Mouse (Mus musculus): Measurements from ENCODE around the gene Clec3b. TPM values are rescaled to one million over a fixed set of nuclear protein-coding genes. Genes with fewer than 3 reads are reported as not detected.

Gene Clec3b
- total RNA-seq, 2 experiments from 2014 or later: 2.6 to 3.1 TPM

DNA sequence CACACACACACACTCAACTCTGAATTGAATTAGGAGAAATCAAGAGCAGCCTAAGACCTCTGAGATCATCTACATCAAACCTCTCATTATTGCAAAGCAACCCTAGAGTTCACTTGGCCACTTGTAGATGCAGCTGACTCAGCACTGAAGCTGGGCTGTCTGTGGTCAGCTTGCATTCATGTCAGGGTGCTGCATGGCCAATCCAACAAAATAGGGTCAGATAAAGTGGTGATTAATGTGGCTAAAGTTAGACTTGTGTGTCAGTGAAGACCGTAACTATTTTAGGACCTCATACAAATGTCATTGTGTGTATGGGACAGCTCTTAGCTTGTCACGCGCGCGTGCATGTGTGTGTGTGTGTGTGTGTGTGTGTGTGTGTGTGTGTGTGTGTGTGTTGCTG lies 36.8 kb downstream of the Clec3b start:
- no peak for DNase-seq (ENCODE audit: extremely low spot score in 1 of 2, low spot score in 2 of 2)
- no peak for TF ChIP-seq CTCF (IDR thresholded peaks at IDR 0.05)
- intact Hi-C loops (cut with DNase I): no loop called here
- Histone ChIP-seq H3K27ac (no peak overlapping the region), H3K4me3 (no peak overlapping the region)

DNA sequence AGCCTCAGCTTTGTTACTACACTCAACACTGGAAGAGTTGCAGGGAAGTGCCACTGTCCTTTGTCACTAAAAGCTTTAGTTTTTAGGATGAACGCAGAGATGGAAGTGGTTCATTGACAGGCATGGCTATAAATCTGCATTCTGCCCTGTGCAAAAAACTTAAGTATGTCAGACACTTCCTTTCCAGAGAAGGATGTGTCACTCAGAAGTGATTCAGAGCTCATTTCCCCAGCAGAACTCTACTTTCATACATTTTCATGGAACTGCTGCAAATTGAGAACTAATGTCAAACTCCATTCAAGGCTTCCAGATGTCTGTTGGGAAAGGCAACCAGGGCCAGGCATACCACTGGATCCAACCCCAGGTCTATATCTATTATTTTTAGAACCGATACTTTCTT lies 37.5 kb downstream of the Clec3b start:
- TF ChIP-seq CTCF (IDR thresholded peaks at IDR 0.05): no peak
- H3K27ac ChIP-seq: no peak overlapping the region
- intact Hi-C loops (cut with DNase I): no loop called here
- no peak for DNase-seq (ENCODE audit: extremely low spot score in 1 of 2, low spot score in 2 of 2)
- no peak overlapping the region for H3K4me3 ChIP-seq

DNA sequence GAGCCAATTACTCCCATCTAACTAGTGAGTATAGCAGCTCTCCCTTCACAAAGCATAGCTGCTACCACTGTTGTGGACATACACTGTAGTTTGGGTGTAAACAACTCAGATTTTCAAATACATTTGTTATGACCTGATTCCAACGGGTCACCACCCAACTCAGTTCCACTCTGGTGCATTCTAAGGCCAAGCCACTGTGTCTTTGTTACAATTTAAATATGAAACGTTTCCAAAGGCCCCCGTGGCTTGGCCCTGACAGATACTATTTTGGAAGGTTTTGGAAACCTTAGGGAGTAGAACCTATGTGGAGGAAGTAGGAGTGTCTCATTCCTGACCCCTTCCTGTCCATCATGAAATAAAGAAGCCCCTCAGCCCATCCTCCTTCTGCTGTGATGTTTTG lies 49.4 kb downstream of the Clec3b start:
- no peak for DNase-seq (ENCODE audit: extremely low spot score in 1 of 2, low spot score in 2 of 2)
- intact Hi-C loops (cut with DNase I): no loop called here
- no peak for TF ChIP-seq CTCF (IDR thresholded peaks at IDR 0.05)
- H3K4me3 ChIP-seq: no peak overlapping the region
- no peak overlapping the region for H3K27ac ChIP-seq

DNA sequence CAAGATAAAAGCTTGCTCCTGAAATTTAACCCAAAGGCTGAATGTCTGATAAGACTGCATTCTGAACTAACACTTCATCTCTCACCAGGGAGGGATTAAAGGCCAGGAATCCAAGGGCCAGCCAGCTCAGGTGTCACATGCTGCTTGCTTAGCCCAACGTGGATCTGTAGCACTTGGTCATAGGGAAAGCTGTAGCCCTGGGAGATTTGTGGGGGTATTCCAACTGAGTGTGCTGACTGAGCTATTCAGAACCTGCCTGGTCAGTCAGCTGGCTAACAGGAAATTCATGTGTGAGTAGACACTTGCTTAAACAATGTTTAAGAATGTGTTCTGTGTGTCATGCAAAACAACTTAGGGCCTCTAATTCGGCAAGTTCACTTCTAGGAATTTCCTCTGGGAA lies 55.8 kb downstream of the Clec3b start:
- Histone ChIP-seq H3K27ac (no peak overlapping the region), H3K4me3 (no peak overlapping the region)
- intact Hi-C loops (cut with DNase I): no loop called here
- DNase-seq (ENCODE audit: extremely low spot score in 1 of 2, low spot score in 2 of 2): no peak
- no peak for TF ChIP-seq CTCF (IDR thresholded peaks at IDR 0.05)

DNA sequence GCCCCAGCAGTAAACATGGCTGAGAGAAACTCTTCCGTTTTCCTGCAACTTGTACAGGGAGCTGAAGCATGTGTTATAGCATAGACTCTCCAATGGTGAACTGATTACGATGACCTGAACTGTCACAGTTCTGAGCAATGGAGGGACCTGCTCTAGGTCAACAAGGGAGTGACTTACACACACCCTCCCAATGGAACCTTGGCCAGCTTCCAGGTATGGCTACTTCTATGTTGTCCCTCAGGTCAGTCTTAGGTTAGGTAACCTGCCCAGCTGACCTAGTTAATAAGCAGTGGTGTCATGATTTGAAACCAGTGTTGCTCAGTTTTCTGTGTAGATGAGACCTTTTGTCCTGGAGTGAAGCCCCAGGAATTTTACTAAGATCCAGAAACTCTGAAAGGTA lies 56.2 kb downstream of the Clec3b start:
- DNase-seq (ENCODE audit: extremely low spot score in 1 of 2, low spot score in 2 of 2): no peak
- no peak for TF ChIP-seq CTCF (IDR thresholded peaks at IDR 0.05)
- Histone ChIP-seq H3K27ac (no peak overlapping the region), H3K4me3 (no peak overlapping the region)
- intact Hi-C loops (cut with DNase I): no loop called here

Other genes with a start within 250 kb of the Clec3b start
- 1 to 10 TPM; 7.9 to 8.3 TPM for gene Zfp105, start 227.9 kb upstream of the Clec3b start, total RNA-seq (2021)
- gene 1110059G10Rik, start 199.9 kb upstream of the Clec3b start, total RNA-seq (2021): 10 to 100 TPM; 18.7 to 21.8 TPM
- 1 to 10 TPM; 1.3 to 1.5 TPM for gene Kif15, start 199.9 kb upstream of the Clec3b start, total RNA-seq (2021)
- 10 to 100 TPM; 23.5 to 27.1 TPM for gene Tmem42, start 129.6 kb upstream of the Clec3b start, total RNA-seq (2021)
- gene Tgm4, start 116.2 kb upstream of the Clec3b start, total RNA-seq (2021): 1 to 10 TPM; 1.8 to 2.6 TPM
- 10 to 100 TPM; 61.9 to 68.6 TPM for gene Zdhhc3, start 37.7 kb upstream of the Clec3b start, total RNA-seq (2021)
- 10 to 100 TPM; 43.0 to 48.9 TPM for gene Exosc7, start 37.7 kb upstream of the Clec3b start, total RNA-seq (2021)
- under 1 TPM in 1 of 2 experiments, not detected in 1; 0.29 TPM for gene Cdcp1, start 65.1 kb downstream of the Clec3b start, total RNA-seq (2021)
- gene Tmem158, start 109.8 kb downstream of the Clec3b start, total RNA-seq (2021): 10 to 100 TPM; 44.7 to 60.5 TPM
- gene Lars2, start 216.0 kb downstream of the Clec3b start, total RNA-seq (2021): 10 to 100 TPM; 29.6 to 56.2 TPM

All from left cerebral cortex, adult 2 months (tissue).